ENCODE assay signal across 23 mouse cellular contexts in genomic region chr2:119830579-119830978, GRCm38 (mm10). TPM values are rescaled to one million over a fixed set of nuclear protein-coding genes. Genes with fewer than 3 reads are reported as not detected.
A peak's percentile ranks its signal among the peaks of the same experiment; 100 is the strongest.
DNase-seq lines count a peak whose midpoint lies in the region; ATAC-seq and TF ChIP-seq lines count a peak whose summit lies in the region.
"Had no signal": no experiment of that assay in that cellular context is flagged by ENCODE, and none has a peak within 500 bp of the region (broad histone marks: within the 10 kb centered on the region; RNA-seq: fewer than 3 reads in every experiment).

No protein-coding gene starts in this region.

- H3K27me3 ChIP-seq in heart, adult 2 months (ENCODE audit: control insufficient read depth, insufficient read depth, low read length): no peaks in the 10 kb centered on the region
- H3K27me3 ChIP-seq in heart, embryonic 11.5 days (ENCODE audit: control insufficient read depth, insufficient read depth, low read length): no peaks in the 10 kb centered on the region
- no peaks in the 10 kb centered on the region for H3K27me3 ChIP-seq in midbrain, embryonic 10.5 days (ENCODE audit: low read depth, poor library complexity, severe bottlenecking)
- H3K27me3 ChIP-seq: heart, embryonic 13.5 days; hindbrain, embryonic 12.5 days; stomach, embryonic 15.5 days had no signal

- no peaks in the 10 kb centered on the region for H3K9me3 ChIP-seq in heart, embryonic 11.5 days (replicated peaks; ENCODE audit: control insufficient read depth, low read length)
- H3K9me3 ChIP-seq in midbrain, embryonic 10.5 days (replicated peaks): no peaks in the 10 kb centered on the region
- H3K9me3 ChIP-seq: heart, embryonic 13.5 days; hindbrain, embryonic 12.5 days; stomach, embryonic 15.5 days had no signal

- no peak for TF ChIP-seq EP300 in heart, adult 2 months (IDR thresholded peaks at IDR 0.05; ENCODE audit: insufficient read depth, low read depth, low read length)

- no peak for TF ChIP-seq POLR2A in heart, adult 2 months (IDR thresholded peaks at IDR 0.05; ENCODE audit: insufficient read depth, low read depth, low read length)

- H3K4me2 ChIP-seq in heart, embryonic 11.5 days: no peak overlapping the region
- H3K4me2 ChIP-seq: heart, embryonic 13.5 days; hindbrain, embryonic 12.5 days; stomach, embryonic 15.5 days had no signal

- H3K9ac ChIP-seq in heart, adult 2 months (ENCODE audit: low read depth, low read length): no peak overlapping the region
- H3K9ac ChIP-seq in heart, embryonic 11.5 days (ENCODE audit: low read depth, low read length): no peak overlapping the region
- H3K9ac ChIP-seq: heart, embryonic 13.5 days; hindbrain, embryonic 12.5 days; liver, postnatal 0 days; stomach, embryonic 15.5 days had no signal

- DNase-seq in adrenal gland, postnatal 10 days: peak; percentile 12
- no peak for DNase-seq in adrenal gland, postnatal 25 days
- no peak for DNase-seq in heart, adult 2 months
- no peak for DNase-seq in layer of hippocampus, adult 2 months (ENCODE audit: low spot score in 2 of 2)
- DNase-seq in layer of hippocampus, postnatal 25 days (ENCODE audit: extremely low spot score in 1 of 2, low spot score in 1 of 2): no peak
- peak; percentile 49 for DNase-seq in NIH3T3 (ENCODE audit: low read depth)
- no peak for DNase-seq in midbrain, embryonic 10.5 days (ENCODE audit: low spot score)
- DNase-seq: adrenal gland, adult 8-10 months; cerebellum, adult 9-11 months; kidney, adult 8-10 months; kidney, postnatal 4 days; layer of hippocampus, adult 9-11 months; liver, postnatal 0 days; right cerebral cortex, postnatal 4 days; thymus, adult 18-20 months; thymus, postnatal 36 days had no signal

- no peak for ATAC-seq in heart, embryonic 11.5 days (replicated peaks; ENCODE audit: insufficient number of reproducible peaks, low FRiP score, low TSS enrichment)
- ATAC-seq: inflammation-experienced regulatory T-cells, adult 6 months; liver, postnatal 0 days; midbrain, embryonic 16.5 days had no signal

- TF ChIP-seq CTCF in heart, adult 2 months (IDR thresholded peaks at IDR 0.05): peak; percentile 50
- peak; percentile 67 for TF ChIP-seq CTCF in layer of hippocampus, adult 2 months (conservative IDR thresholded peaks at IDR 0.05)

- no peaks in the 10 kb centered on the region for H3K36me3 ChIP-seq in heart, adult 2 months (ENCODE audit: control insufficient read depth, insufficient read depth, low read length)
- H3K36me3 ChIP-seq in heart, embryonic 11.5 days (ENCODE audit: control insufficient read depth, insufficient read depth, low read length): no peaks in the 10 kb centered on the region
- no peaks in the 10 kb centered on the region for H3K36me3 ChIP-seq in midbrain, embryonic 10.5 days
- H3K36me3 ChIP-seq: heart, embryonic 13.5 days; hindbrain, embryonic 12.5 days; stomach, embryonic 15.5 days had no signal

- no peaks in the 10 kb centered on the region for H3K79me2 ChIP-seq in heart, adult 2 months (replicated peaks; ENCODE audit: control insufficient read depth, insufficient read depth, low read length)

- 69% methylated on average over 2 of the region's 2 CpGs for WGBS in heart, adult 2 months
- 53% methylated on average over 2 of the region's 2 CpGs for WGBS in heart, embryonic 11.5 days (ENCODE audit: insufficient replicate concordance)
- WGBS in midbrain, embryonic 10.5 days: 82% methylated on average over 2 of the region's 2 CpGs

- no peak overlapping the region for H3K27ac ChIP-seq in heart, adult 2 months
- no peak overlapping the region for H3K27ac ChIP-seq in heart, embryonic 11.5 days (ENCODE audit: low read depth, low read length)
- no peak overlapping the region for H3K27ac ChIP-seq in layer of hippocampus, adult 2 months
- no peak overlapping the region for H3K27ac ChIP-seq in midbrain, embryonic 10.5 days (replicated peaks)
- H3K27ac ChIP-seq: heart, embryonic 13.5 days; hindbrain, embryonic 12.5 days; macrophage; stomach, embryonic 15.5 days had no signal

- H3K4me3 ChIP-seq in heart, adult 2 months: no peak overlapping the region
- H3K4me3 ChIP-seq in heart, embryonic 11.5 days (ENCODE audit: low read depth, low read length): no peak overlapping the region
- H3K4me3 ChIP-seq in layer of hippocampus, adult 2 months: no peak overlapping the region
- H3K4me3 ChIP-seq in midbrain, embryonic 10.5 days: no peak overlapping the region
- H3K4me3 ChIP-seq: heart, embryonic 13.5 days; hindbrain, embryonic 12.5 days; stomach, embryonic 15.5 days had no signal

- H3K4me1 ChIP-seq in heart, adult 2 months (ENCODE audit: control insufficient read depth, insufficient read depth, low read length): no peaks in the 10 kb centered on the region
- no peaks in the 10 kb centered on the region for H3K4me1 ChIP-seq in heart, embryonic 11.5 days (ENCODE audit: control insufficient read depth, insufficient read depth, low read length)
- H3K4me1 ChIP-seq in midbrain, embryonic 10.5 days: no peaks in the 10 kb centered on the region
- H3K4me1 ChIP-seq: heart, embryonic 13.5 days; hindbrain, embryonic 12.5 days; stomach, embryonic 15.5 days had no signal

- intact Hi-C loops in heart, adult 2 months (cut with DNase I): no loop called here

RNA-seq across cellular contexts. Expression of gene Tyro3, which starts 33.0 kb away (rescaled TPM):
- total RNA-seq in adrenal gland, postnatal 10 days (2021): 1 to 10 TPM; 6.0 to 8.8 TPM
- 4.5 and 7.2 TPM in 2 replicates for total RNA-seq in adrenal gland, postnatal 25 days (2021)
- 1 to 10 TPM; 1.2 to 1.5 TPM for total RNA-seq in heart, adult 2 months (2021)
- 1.6 and 2.7 TPM in 2 replicates for polyA plus RNA-seq in heart, adult 2 months (2012; rRNA removed)
- 7.3 and 8.4 TPM in 2 replicates for polyA plus RNA-seq in heart, embryonic 11.5 days (2014; fragmentation: Nextera tagmentation; extraction: Ambion mirVana)
- total RNA-seq in layer of hippocampus, adult 2 months (2021): 10 to 100 TPM; 75.5 to 80.8 TPM
- total RNA-seq in layer of hippocampus, postnatal 25 days (2021): 10 to 100 TPM; 87.0 to 88.2 TPM
- polyA plus RNA-seq in midbrain, embryonic 10.5 days (2016; fragmentation: Nextera tagmentation; extraction: Ambion mirVana): 27.6 and 27.9 TPM in 2 replicates

RNA-seq across cellular contexts. Expression of gene Rpap1, which starts 43.2 kb away (rescaled TPM):
- total RNA-seq in adrenal gland, postnatal 10 days (2021): 10 to 100 TPM; 17.0 to 21.6 TPM
- total RNA-seq in adrenal gland, postnatal 25 days (2021): 20.7 and 26.8 TPM in 2 replicates
- 10 to 100 TPM; 12.2 to 13.3 TPM for total RNA-seq in heart, adult 2 months (2021)
- polyA plus RNA-seq in heart, adult 2 months (2012; rRNA removed): 10.5 and 12.1 TPM in 2 replicates
- polyA plus RNA-seq in heart, embryonic 11.5 days (2014; fragmentation: Nextera tagmentation; extraction: Ambion mirVana): 16.2 and 17.4 TPM in 2 replicates
- 10 to 100 TPM; 18.6 to 19.6 TPM for total RNA-seq in layer of hippocampus, adult 2 months (2021)
- total RNA-seq in layer of hippocampus, postnatal 25 days (2021): 10 to 100 TPM; 18.4 to 19.7 TPM
- 39.8 and 41.0 TPM in 2 replicates for polyA plus RNA-seq in midbrain, embryonic 10.5 days (2016; fragmentation: Nextera tagmentation; extraction: Ambion mirVana)

Comparison
In these comparisons a context has a peak if more than half of its experiments do, and no peak if none do; other contexts are left out.
1. DNase-seq: peak in adrenal gland, postnatal 10 days (single experiment) and NIH3T3 (single experiment); none in adrenal gland, postnatal 25 days (single experiment), heart, adult 2 months (0 of 2), layer of hippocampus, adult 2 months (0 of 2), layer of hippocampus, postnatal 25 days (0 of 2) and midbrain, embryonic 10.5 days (single experiment).